8 mouse cellular contexts compared by ENCODE assay signal in genomic region chr9:71126205-71126604, GRCm38 (mm10). TPM values are rescaled to one million over a fixed set of nuclear protein-coding genes. Genes with fewer than 3 reads are reported as not detected.
DNase-seq lines count a peak whose midpoint lies in the region; ATAC-seq and TF ChIP-seq lines count a peak whose summit lies in the region.
"Had no signal": no experiment of that assay in that cellular context is flagged by ENCODE, and none has a peak within 500 bp of the region (broad histone marks: within the 10 kb centered on the region; RNA-seq: fewer than 3 reads in every experiment).

No protein-coding gene starts in this region.

- no peaks in the 10 kb centered on the region for H3K27me3 ChIP-seq in lung, embryonic 14.5 days (ENCODE audit: insufficient read depth, low read length)
- no peaks in the 10 kb centered on the region for H3K27me3 ChIP-seq in cerebellum, adult 2 months (ENCODE audit: control insufficient read depth, insufficient read depth, low read length)
- H3K27me3 ChIP-seq: stomach, embryonic 15.5 days had no signal

- ATAC-seq in lung, embryonic 14.5 days (ENCODE audit: insufficient read depth): no peak
- ATAC-seq in megakaryocyte-erythroid progenitor cell, adult 5-6 weeks (replicated peaks; ENCODE audit: low FRiP score, low TSS enrichment, poor library complexity, severe bottlenecking): no peak

- TF ChIP-seq CTCF in lung, embryonic 14.5 days (IDR thresholded peaks at IDR 0.05; ENCODE audit: low read depth): peak; percentile 51
- peak; percentile 40; the same call in 1 of the 2 replicates for TF ChIP-seq CTCF in cerebellum, adult 2 months (IDR thresholded peaks at IDR 0.05; ENCODE audit: borderline replicate concordance, insufficient read depth, low read depth, low read length)

- H3K4me1 ChIP-seq in lung, embryonic 14.5 days (ENCODE audit: insufficient read depth): no peaks in the 10 kb centered on the region
- H3K4me1 ChIP-seq in cerebellum, adult 2 months (ENCODE audit: control insufficient read depth, insufficient read depth, low read length): no peaks in the 10 kb centered on the region
- H3K4me1 ChIP-seq: stomach, embryonic 15.5 days had no signal

- H3K36me3 ChIP-seq in lung, embryonic 14.5 days (ENCODE audit: insufficient read depth): no peaks in the 10 kb centered on the region
- H3K36me3 ChIP-seq: stomach, embryonic 15.5 days had no signal

- no peak for TF ChIP-seq POLR2A in cerebellum, adult 2 months (IDR thresholded peaks at IDR 0.05; ENCODE audit: borderline replicate concordance, insufficient read depth, low read length)

- no peak overlapping the region for H3K9ac ChIP-seq in lung, embryonic 14.5 days
- H3K9ac ChIP-seq: stomach, embryonic 15.5 days had no signal

- no peak overlapping the region for H3K4me3 ChIP-seq in lung, embryonic 14.5 days (ENCODE audit: low read depth, low read length)
- H3K4me3 ChIP-seq in cerebellum, adult 2 months (replicated peaks; ENCODE audit: insufficient read depth, low read depth, low read length): no peak overlapping the region
- H3K4me3 ChIP-seq: stomach, embryonic 15.5 days had no signal

- H3K9me3 ChIP-seq in lung, embryonic 14.5 days (ENCODE audit: low read depth, low read length): no peaks in the 10 kb centered on the region
- H3K9me3 ChIP-seq: stomach, embryonic 15.5 days had no signal

- WGBS in lung, embryonic 14.5 days: 18% methylated on average over 2 of the region's 2 CpGs
- WGBS in cerebellum, adult 2 months: 30% methylated on average over 2 of the region's 2 CpGs

- no peak overlapping the region for H3K4me2 ChIP-seq in lung, embryonic 14.5 days
- H3K4me2 ChIP-seq: stomach, embryonic 15.5 days had no signal

- H3K27ac ChIP-seq in lung, embryonic 14.5 days (ENCODE audit: low read depth): no peak overlapping the region
- H3K27ac ChIP-seq in cerebellum, adult 2 months (ENCODE audit: insufficient read depth, low read length): no peak overlapping the region
- H3K27ac ChIP-seq: stomach, embryonic 15.5 days had no signal

- peak; percentile 28 for DNase-seq in lung, embryonic 14.5 days
- no peak for DNase-seq in lung, adult 18-20 months
- DNase-seq in R1 (ENCODE audit: low read depth, low spot score): peak; percentile 61
- DNase-seq in cerebellum, adult 2 months: peak; percentile 19 to 28
- DNase-seq in layer of hippocampus, adult 9-10 months (ENCODE audit: low spot score): peak; percentile 26
- DNase-seq in right cerebral cortex, postnatal 25 days: peak; percentile 27

RNA-seq across cellular contexts. Expression of gene Aqp9, which starts 42.3 kb away (rescaled TPM):
- 0.18 and 0.42 TPM in 2 replicates for polyA plus RNA-seq in lung, embryonic 14.5 days (2014; fragmentation: Nextera tagmentation; extraction: Ambion mirVana)
- polyA plus RNA-seq in cerebellum, adult 2 months (2012; rRNA removed): 1.0 and 1.3 TPM in 2 replicates
- 51.4 and 74.2 TPM in 2 replicates for total RNA-seq in megakaryocyte-erythroid progenitor cell, adult 5-6 weeks (2014; fragmentation: Nextera tagmentation)
- total RNA-seq in megakaryocyte-erythroid progenitor cell, adult 5-6 weeks (2017): 62.6 and 84.9 TPM in 2 replicates

Comparison
In these comparisons a context has a peak if more than half of its experiments do, and no peak if none do; other contexts are left out.
1. DNase-seq: peak in lung, embryonic 14.5 days (single experiment), R1 (single experiment), cerebellum, adult 2 months (2 of 2), layer of hippocampus, adult 9-10 months (single experiment) and right cerebral cortex, postnatal 25 days (single experiment); none in lung, adult 18-20 months (0 of 2).